Mouse (Mus musculus) retina, embryonic 14.5 days (tissue): ENCODE measurements around the gene Fam78b.
A peak's percentile ranks its signal among the peaks of the same experiment; 100 is the strongest.

ENCODE experiments used
- DNase-seq: peaks from one replicate; pipeline ENCODE4 v3.0.0-alpha.2; 2015; ENCODE audit warnings: low spot score

The Fam78b gene

DNA sequence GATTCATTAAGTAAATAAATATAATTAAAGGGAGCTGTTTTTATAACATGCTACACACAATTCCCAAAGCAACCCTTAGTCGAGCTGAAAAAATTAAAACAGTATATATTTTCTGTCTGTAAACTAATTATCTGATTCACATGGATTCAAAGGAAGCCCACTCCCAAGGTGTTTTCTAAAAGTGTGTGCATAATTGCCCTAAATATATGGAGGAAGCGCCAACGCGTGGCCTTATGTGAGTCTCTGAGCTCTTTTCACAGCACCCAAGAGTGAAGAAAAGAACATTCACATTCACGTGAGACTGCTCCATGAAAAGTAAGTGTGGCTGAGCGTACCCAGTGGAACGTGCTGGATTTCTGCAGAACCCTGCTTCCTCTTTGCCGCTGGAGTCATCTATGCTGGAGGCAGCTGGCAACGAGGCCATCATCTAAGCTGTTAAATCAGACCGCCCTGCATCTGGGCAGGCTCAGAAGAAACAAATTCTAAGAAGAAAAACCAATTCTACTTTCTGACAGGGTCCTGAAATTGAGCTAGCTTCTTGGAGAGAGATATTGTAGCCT, 93.5 kb downstream of the Fam78b start:
- no peak for DNase-seq

GRCm38 (mm10) chr1:167098741-167099140, 97.5 kb downstream of the Fam78b start:
- no peak for DNase-seq

GRCm38 (mm10) chr1:167102046-167102445, 100.8 kb downstream of the Fam78b start:
- DNase-seq, result no peak

DNA sequence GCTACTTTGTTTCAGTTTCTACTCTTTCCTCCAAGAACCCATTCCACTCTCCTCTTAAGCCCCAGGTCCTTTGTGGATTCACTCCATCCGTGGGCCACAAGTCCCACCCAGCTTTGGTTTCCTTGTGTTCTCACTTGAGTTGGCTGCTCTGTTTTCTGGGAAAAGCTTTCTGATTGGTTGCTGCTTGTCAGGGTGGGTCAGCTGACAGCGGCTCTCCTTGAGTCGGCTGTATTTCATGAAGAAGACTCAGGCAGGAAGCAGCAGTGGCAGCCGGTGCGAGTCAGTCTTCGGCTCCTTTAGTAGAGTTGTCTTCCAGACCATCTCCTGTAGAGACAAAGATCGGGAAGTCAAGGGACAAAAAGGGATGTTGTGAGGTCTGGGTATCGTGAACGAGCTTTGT, 101.3 kb downstream of the Fam78b start:
- DNase-seq, result no peak

DNA sequence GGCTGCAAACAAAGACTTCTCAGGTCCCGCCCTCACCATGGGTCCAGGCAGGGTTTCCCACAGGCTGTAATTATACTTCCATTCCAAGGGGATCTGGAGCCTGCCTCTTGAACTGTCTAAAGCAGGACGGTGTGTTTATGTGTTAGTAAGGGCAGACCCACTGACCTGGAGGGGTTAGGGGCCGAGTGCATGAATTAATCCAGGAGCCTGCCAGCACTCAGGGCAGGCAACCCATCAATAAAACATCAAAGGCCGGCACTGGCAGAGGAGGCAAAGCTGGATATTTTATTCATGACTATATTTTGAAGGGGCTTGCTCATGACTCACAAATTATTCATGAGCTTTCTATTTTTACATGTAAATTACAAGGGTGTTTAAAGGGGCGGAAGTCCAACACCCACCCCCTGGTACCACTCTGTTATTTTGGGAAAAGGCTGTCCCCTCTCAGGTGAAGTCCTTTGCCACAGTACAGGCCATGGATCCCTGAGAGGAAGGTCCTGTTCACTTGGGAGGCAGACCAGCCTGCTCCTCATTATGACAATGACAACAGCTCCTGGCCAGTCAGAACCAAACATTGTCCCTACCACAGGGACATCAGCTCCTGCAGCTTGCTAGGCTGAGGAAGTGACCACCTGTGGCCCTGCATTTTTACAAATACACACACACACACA, 103.9 kb downstream of the Fam78b start:
- peak; percentile 46 for DNase-seq

GRCm38 (mm10) chr1:167105916-167106315, 104.7 kb downstream of the Fam78b start:
- DNase-seq, result no peak

- no peak for DNase-seq
Measured at GRCm38 (mm10) chr1:167108973-167109509, 107.8 kb downstream of the Fam78b start.

DNA sequence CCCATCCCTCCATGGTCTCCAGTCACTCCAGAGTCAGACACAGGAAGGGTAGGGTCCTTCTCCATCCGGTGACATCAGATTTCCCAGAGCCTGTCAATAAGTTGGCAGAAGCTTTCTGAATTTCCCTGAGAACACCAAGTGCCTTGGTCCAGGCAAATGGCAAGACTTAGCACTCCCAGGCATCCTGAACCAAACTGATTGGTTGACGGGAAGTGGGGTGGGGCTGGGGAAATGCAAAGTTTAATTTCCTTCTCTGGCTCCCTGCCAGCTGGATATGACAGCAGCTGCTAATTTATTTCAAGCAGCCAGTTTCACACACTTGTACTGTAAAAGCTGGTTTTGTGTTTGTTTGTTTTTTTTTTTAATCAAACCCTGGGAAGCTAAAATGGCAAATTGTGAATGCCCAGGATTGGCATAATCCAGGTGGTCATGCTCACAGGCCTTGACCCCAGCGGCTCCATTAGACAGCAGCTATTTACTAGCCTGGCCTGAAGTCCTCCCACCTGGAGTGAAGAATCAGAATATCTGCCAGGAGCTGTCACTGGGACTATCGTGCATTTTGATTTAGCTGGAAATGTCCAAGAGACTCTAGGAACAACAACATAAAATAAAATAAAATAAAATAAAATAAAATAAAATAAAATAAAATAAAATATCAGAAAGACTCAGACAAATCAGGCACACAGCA, 113.3 kb downstream of the Fam78b start:
- DNase-seq, result no peak

- no peak for DNase-seq
Measured at GRCm38 (mm10) chr1:167115121-167115520, 113.9 kb downstream of the Fam78b start.

DNA sequence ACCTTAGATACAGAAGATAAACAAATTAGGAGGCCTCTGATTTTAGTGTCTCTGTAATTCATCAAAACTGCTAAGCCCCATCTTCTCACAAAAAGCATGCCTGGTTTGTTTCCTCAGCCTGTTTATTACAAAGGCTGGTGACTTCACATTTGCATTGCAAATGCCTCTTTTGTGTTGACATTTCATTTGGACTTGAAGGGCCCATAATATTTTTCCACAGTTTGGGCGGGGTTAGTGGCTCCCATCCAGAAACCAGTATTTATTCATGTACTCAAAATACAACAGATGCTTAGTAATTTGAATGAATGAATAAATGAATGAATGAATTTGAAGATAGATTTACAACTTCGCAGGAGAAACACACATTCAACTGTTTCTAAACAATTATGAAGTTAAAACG, 115.5 kb downstream of the Fam78b start:
- DNase-seq, result no peak

GRCm38 (mm10) chr1:167118971-167119370, 117.8 kb downstream of the Fam78b start:
- DNase-seq, result no peak

DNA sequence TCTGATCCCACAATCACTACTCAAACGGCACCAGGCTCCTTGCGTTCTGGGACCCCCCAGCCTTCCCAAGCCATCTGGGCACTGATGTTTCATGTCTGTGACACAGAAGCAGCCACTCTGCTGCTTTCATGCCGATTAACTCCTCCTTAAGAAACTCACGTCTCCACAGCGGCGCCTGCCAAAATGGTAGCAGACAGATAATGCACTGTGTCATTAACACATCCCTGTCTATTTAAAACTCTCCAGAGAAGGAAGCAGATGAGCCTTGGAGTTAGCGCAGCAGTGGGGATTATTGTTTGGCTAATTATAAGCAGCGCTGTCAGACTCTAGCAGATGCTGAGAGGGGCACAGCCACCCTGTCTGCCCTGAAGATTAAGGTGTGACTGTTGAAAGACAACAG, 118.2 kb downstream of the Fam78b start:
- DNase-seq, result peak; percentile 6

GRCm38 (mm10) chr1:167122436-167122835, 121.2 kb downstream of the Fam78b start:
- DNase-seq, result no peak

DNA sequence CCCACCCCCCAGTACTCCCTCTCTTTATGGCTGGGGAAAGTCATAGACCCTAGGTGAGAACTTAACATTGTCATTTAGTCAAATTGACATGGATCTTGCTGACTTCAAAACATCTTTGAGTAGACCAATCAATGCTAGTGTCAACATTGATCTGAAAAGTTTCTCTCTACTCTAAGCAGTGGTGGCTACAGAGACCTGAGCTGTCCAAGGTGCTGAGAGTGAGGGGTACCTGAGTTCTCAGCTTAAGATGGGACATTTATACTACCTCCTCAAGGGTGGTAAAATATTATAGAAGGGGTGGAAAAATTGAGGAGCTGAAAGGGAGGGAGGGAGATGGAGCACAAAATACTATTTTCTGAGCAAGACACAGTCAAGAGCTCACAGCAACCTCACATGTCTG, 122.3 kb downstream of the Fam78b start:
- DNase-seq, result peak; percentile 27

DNA sequence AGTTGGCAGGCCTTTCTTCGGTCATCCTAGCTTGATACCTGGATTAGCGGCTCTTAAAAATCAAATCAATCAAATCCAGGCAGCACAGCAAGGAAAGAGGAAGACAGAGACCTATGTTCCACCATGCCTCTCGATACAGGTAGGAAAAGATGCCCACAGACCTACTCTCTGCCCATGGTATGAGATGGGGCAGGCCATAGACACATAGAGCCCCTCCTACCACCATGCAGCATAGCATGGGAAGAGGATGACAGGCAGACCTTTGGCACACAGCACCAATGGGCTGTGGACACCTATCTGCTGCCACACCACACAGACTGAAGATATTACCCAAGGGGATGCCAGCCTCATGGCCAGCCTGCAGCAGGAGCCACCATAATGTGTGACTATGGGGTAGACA, 124.7 kb downstream of the Fam78b start:
- DNase-seq, result no peak

GRCm38 (mm10) chr1:167126292-167126691, 125.1 kb downstream of the Fam78b start:
- DNase-seq, result no peak

DNA sequence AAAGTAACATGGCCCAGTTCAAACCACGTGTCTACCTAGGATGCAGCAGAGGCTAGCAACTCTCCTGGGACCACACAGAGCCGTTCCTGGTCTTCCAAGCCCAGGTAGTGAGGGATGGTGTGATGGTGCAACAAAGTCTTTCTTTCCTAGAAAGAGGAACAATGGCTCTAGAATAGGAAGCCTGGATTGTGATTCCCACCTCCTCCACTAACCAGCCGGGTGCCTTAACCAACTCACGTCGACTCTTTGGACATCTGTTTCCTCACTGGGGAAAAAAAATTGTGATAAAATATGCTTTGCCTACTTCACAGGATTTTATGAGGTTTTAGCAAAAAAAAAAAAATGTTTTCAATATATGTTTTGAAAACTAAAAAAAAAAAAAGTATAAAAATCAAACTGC, 134.5 kb downstream of the Fam78b start:
- DNase-seq, result no peak
